ENCODE assay signal across 8 mouse cellular contexts in genomic region chr17:29264760-29265159, GRCm38 (mm10). TPM values are rescaled to one million over a fixed set of nuclear protein-coding genes. Genes with fewer than 3 reads are reported as not detected.
DNase-seq lines count a peak whose midpoint lies in the region; ATAC-seq lines count a peak whose summit lies in the region.

No protein-coding gene starts in this region.

- ATAC-seq in erythroblast, adult 5-6 weeks (replicated peaks; ENCODE audit: low FRiP score, poor library complexity, severe bottlenecking) = no peak
- no peak for ATAC-seq in forebrain, embryonic 15.5 days (replicated peaks)
- ATAC-seq in liver, embryonic 15.5 days (ENCODE audit: insufficient read depth) = no peak

- peak overlapping the region; percentile 99; the same call in 1 of the 2 replicates for H3K27ac ChIP-seq in forebrain, embryonic 15.5 days (replicated peaks)
- peak overlapping the region; percentile 97 for H3K27ac ChIP-seq in liver, embryonic 15.5 days (replicated peaks)

- H3K9me3 ChIP-seq in erythroblast, embryonic 14.5 days (ENCODE audit: control insufficient read depth, low read length) = no peaks in the 10 kb centered on the region
- H3K9me3 ChIP-seq in forebrain, embryonic 15.5 days = no peaks in the 10 kb centered on the region
- H3K9me3 ChIP-seq in liver, embryonic 15.5 days (replicated peaks) = no peaks in the 10 kb centered on the region

- H3K4me3 ChIP-seq in erythroblast, embryonic 14.5 days (replicated peaks) = peak overlapping the region; percentile 100
- peak overlapping the region; percentile 89; the same call in 1 of the 2 replicates for H3K4me3 ChIP-seq in forebrain, embryonic 15.5 days
- peak overlapping the region; percentile 96 for H3K4me3 ChIP-seq in liver, embryonic 15.5 days (replicated peaks)

- H3K4me1 ChIP-seq in erythroblast, embryonic 14.5 days (ENCODE audit: control insufficient read depth) = peaks cover 66% of the 10 kb centered on the region
- H3K4me1 ChIP-seq in forebrain, embryonic 15.5 days = peaks cover 44% of the 10 kb centered on the region
- peaks cover 70% of the 10 kb centered on the region for H3K4me1 ChIP-seq in liver, embryonic 15.5 days (replicated peaks)

- H3K4me2 ChIP-seq in forebrain, embryonic 15.5 days (replicated peaks) = peak overlapping the region; percentile 67
- peak overlapping the region; percentile 82 for H3K4me2 ChIP-seq in liver, embryonic 15.5 days

- no peaks in the 10 kb centered on the region for H3K27me3 ChIP-seq in erythroblast, embryonic 14.5 days (ENCODE audit: control insufficient read depth)
- no peaks in the 10 kb centered on the region for H3K27me3 ChIP-seq in forebrain, embryonic 15.5 days
- no peaks in the 10 kb centered on the region for H3K27me3 ChIP-seq in liver, embryonic 15.5 days

- H3K36me3 ChIP-seq in erythroblast, embryonic 14.5 days (ENCODE audit: control insufficient read depth) = peaks cover 28% of the 10 kb centered on the region
- H3K36me3 ChIP-seq in forebrain, embryonic 15.5 days = 0 out of 2 replicates have a peak, but pooled peaks cover 3% of the 10 kb centered on the region
- H3K36me3 ChIP-seq in liver, embryonic 15.5 days (replicated peaks) = peaks cover 26% of the 10 kb centered on the region

- 85% methylated on average over 5 of the region's 5 CpGs for WGBS in forebrain, embryonic 15.5 days
- 55% methylated on average over 5 of the region's 5 CpGs for WGBS in liver, embryonic 15.5 days (ENCODE audit: insufficient replicate concordance)

- peak; percentile 69 for DNase-seq in 416B (ENCODE audit: low read depth)
- DNase-seq in adrenal gland, adult 18-20 months (ENCODE audit: low spot score in 2 of 2) = no peak
- DNase-seq in layer of hippocampus, postnatal 10 days (ENCODE audit: low spot score in 2 of 2) = no peak
- DNase-seq in right cerebral cortex, adult 2 months (ENCODE audit: low spot score in 2 of 2) = no peak

- H3K9ac ChIP-seq in forebrain, embryonic 15.5 days (replicated peaks) = peak overlapping the region; percentile 89
- peak overlapping the region; percentile 93 for H3K9ac ChIP-seq in liver, embryonic 15.5 days

RNA-seq across cellular contexts. Expression of gene Ppil1, which starts 0.8 kb away (rescaled TPM):
- polyA plus RNA-seq in erythroblast, embryonic 14.5 days (2012) = 5.0 and 5.3 TPM in 2 replicates
- total RNA-seq in erythroblast, adult 5-6 weeks (2015; ENCODE audit: low replicate concordance) = 13.4 and 20.2 TPM in 2 replicates
- 17.4 and 31.6 TPM in 2 replicates for total RNA-seq in erythroblast, adult 5-6 weeks (2017; ENCODE audit: low replicate concordance)
- polyA plus RNA-seq in forebrain, embryonic 15.5 days (2015; fragmentation: Nextera tagmentation; extraction: Ambion mirVana) = 126 and 128 TPM in 2 replicates
- polyA plus RNA-seq in liver, embryonic 15.5 days (2015; fragmentation: Nextera tagmentation; extraction: Ambion mirVana) = 86.2 and 92.9 TPM in 2 replicates
- 10 to 100 TPM; 21.3 to 22.4 TPM for total RNA-seq in adrenal gland, adult 18-20 months (2021)
- 10 to 100 TPM; 20.9 to 21.8 TPM for total RNA-seq in layer of hippocampus, postnatal 10 days (2021)

RNA-seq across cellular contexts. Expression of gene BC004004, which starts 3.8 kb away (rescaled TPM):
- 0.99 and 2.0 TPM in 2 replicates for polyA plus RNA-seq in erythroblast, embryonic 14.5 days (2012)
- 19.4 and 31.1 TPM in 2 replicates for total RNA-seq in erythroblast, adult 5-6 weeks (2015; ENCODE audit: low replicate concordance)
- total RNA-seq in erythroblast, adult 5-6 weeks (2017; ENCODE audit: low replicate concordance) = 38.9 and 41.0 TPM in 2 replicates
- polyA plus RNA-seq in forebrain, embryonic 15.5 days (2015; fragmentation: Nextera tagmentation; extraction: Ambion mirVana) = 96.2 and 96.4 TPM in 2 replicates
- 62.7 and 69.9 TPM in 2 replicates for polyA plus RNA-seq in liver, embryonic 15.5 days (2015; fragmentation: Nextera tagmentation; extraction: Ambion mirVana)
- total RNA-seq in adrenal gland, adult 18-20 months (2021) = 100 to 1,000 TPM; 111 to 147 TPM
- 100 to 1,000 TPM in 1 of 2 experiments, 10 to 100 TPM in 1; 86.0 to 106 TPM for total RNA-seq in layer of hippocampus, postnatal 10 days (2021)

RNA-seq across cellular contexts. Expression of gene Cpne5, which starts 26.8 kb away (rescaled TPM):
- polyA plus RNA-seq in erythroblast, embryonic 14.5 days (2012) = 0.03 and 0.30 TPM in 2 replicates
- total RNA-seq in erythroblast, adult 5-6 weeks (2015; ENCODE audit: low replicate concordance) = not detected in 2 replicates
- 0.26 and 0.70 TPM in 2 replicates for total RNA-seq in erythroblast, adult 5-6 weeks (2017; ENCODE audit: low replicate concordance)
- polyA plus RNA-seq in forebrain, embryonic 15.5 days (2015; fragmentation: Nextera tagmentation; extraction: Ambion mirVana) = 21.3 and 24.9 TPM in 2 replicates
- 0.05 and 0.12 TPM in 2 replicates for polyA plus RNA-seq in liver, embryonic 15.5 days (2015; fragmentation: Nextera tagmentation; extraction: Ambion mirVana)
- under 1 TPM; 0.33 to 0.35 TPM for total RNA-seq in adrenal gland, adult 18-20 months (2021)
- total RNA-seq in layer of hippocampus, postnatal 10 days (2021) = 10 to 100 TPM; 56.5 to 58.3 TPM

RNA-seq across cellular contexts. Expression of gene Pi16, which starts 52.7 kb away (rescaled TPM):
- 0.03 TPM in 1 of 2 replicates, not detected in the other for polyA plus RNA-seq in erythroblast, embryonic 14.5 days (2012)
- 4.0 and 5.6 TPM in 2 replicates for total RNA-seq in erythroblast, adult 5-6 weeks (2015; ENCODE audit: low replicate concordance)
- 5.4 and 9.5 TPM in 2 replicates for total RNA-seq in erythroblast, adult 5-6 weeks (2017; ENCODE audit: low replicate concordance)
- 1.4 and 1.8 TPM in 2 replicates for polyA plus RNA-seq in forebrain, embryonic 15.5 days (2015; fragmentation: Nextera tagmentation; extraction: Ambion mirVana)
- 1.9 and 2.4 TPM in 2 replicates for polyA plus RNA-seq in liver, embryonic 15.5 days (2015; fragmentation: Nextera tagmentation; extraction: Ambion mirVana)
- total RNA-seq in adrenal gland, adult 18-20 months (2021) = 10 to 100 TPM; 16.8 to 52.3 TPM
- total RNA-seq in layer of hippocampus, postnatal 10 days (2021) = 1 to 10 TPM; 1.7 to 2.1 TPM

Comparison
In these comparisons a context has a peak if more than half of its experiments do, and no peak if none do; other contexts are left out.
1. RNA of gene Cpne5, which starts 26.8 kb away (total RNA-seq): 56.5 to 58.3 TPM in layer of hippocampus, postnatal 10 days; 0.33 to 0.35 TPM in adrenal gland, adult 18-20 months and 0.26 to 0.70 TPM in erythroblast, adult 5-6 weeks; every median in the first group is over 10 times any median in the second.
2. Peak in every context shown above with its lines, with median percentiles within 50 percentile points of each other: H3K4me3 ChIP-seq.